Mouse (Mus musculus): ENCODE measurements at regions not wholly inside any gene's neighbourhood (a gene's known extent, or its start where the extent isn't known, plus 50 kb on each side); places are given as distances from the start of the nearest gene placed in this dataset.

DNA sequence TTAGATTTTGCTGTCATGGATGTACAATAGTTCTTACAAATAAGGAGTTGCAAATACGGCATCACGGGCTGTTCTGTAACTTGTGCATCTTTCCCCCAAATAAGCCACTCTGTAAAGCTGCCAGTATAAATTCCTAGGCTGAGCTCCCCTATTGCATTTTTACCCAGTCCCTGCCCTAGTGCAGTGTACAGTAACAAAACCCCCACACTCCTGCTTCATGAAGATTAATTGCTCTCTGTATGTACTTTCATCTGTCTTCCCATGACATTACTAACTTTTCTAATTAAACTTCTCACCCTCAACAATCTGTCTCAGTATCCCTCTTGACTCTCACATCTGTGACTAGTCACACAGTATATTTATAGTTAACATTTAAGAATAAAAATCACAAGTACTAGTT lies 73.4 kb downstream of the Tm4sf1 start:
- DNase-seq (ENCODE audit: low spot score in 2 of 2): no peak

DNA sequence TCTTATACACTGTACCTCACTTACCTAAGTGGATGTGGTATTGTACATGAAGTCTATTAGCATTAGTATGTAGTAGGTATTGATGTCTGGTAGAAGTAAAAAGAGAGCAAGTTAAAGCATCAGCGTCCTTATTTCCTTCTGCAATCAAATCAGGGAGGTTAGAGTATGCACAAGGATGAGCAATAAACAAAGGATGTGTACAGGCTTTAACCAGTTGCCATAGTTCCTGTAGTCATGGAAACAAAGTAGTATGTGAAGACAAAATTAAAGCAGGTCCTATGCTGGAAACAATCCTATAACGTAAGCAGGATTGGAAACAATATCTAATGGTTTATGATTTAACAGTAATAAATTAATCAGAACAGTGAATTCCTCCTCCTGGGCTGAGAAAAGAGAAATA lies 78.0 kb downstream of the Tm4sf1 start:
- DNase-seq (ENCODE audit: low spot score in 2 of 2): no peak

DNA sequence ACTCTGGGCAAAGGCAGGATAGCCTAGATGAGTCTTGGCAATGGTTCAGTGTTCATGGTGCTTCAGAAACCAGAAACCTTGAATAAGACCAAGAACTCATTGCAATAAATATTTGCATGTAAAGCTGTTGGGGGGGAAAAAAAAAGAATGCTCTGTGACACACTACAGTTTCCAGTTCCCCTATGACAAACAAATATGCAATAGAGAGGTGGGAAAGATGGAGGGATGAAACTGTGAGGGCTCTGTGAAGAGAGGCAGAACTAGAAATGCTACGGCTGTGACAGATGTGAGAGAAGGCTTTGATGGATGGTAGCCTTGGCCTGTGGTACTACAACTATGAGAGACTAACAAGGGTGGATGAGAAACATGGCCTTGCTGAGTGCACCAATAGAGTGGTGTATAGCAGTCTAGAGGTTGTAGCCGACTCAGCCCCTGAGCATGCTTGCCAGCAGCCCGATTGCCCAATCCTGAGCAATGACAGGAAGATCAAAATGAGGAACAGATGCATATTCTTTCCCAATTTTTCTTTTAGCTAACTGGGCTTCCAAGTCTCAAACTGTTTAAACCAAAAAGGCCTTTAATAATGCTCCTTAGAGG lies 79.4 kb downstream of the Tm4sf1 start:
- DNase-seq (ENCODE audit: low spot score in 2 of 2): no peak

DNA sequence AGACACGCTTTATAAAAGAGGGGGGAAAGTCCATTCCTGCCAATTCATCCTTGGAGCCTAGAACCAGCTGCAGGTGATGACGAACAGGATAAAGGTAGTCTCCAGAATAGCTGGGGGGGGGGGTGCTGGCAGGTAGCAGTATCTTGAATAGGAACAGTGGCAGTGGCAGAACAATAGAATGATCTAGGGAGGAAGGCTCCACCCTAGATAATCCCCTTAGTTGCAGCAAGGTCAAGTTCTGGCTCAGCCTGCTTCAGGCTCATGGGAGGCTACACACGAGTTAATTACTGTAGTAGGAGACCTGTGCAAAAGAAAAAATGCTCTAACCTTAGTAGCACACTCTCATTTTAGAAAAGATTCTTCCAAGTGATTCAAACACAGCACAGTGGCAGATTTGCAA lies 83.4 kb downstream of the Tm4sf1 start:
- DNase-seq (ENCODE audit: low spot score in 2 of 2): no peak

DNA sequence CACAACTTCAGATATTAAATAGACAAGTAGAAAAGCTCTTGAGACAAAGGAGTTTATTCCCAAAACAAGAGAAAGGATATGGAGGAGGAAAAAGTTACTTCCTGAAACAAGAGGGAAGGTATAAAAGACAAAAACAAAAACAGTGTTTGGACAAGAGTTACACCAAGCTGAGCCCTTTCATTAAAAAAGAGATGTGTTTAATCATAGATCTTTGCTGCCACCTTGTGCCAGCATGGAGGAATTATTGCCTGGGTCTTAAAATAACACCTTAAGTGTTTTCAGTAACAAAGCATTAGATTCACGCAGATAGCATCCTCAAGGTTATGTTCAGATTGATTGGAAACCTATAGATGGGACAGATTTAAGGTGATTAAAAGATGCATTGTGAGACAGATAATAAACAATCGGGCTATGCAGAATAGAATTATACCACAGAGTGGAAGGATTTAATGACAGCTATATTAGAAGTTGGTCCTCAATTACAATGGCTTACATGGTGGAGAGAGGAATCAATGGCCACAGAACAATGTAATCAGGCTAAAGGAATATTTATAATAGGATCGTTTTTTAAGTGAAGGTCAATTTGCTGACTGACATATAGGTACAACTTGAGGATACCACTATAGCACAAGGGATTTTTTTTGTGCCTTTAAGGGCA lies 97.6 kb downstream of the Tm4sf1 start:
- peak; percentile 19 to 77 for DNase-seq (ENCODE audit: low spot score in 2 of 2)

DNA sequence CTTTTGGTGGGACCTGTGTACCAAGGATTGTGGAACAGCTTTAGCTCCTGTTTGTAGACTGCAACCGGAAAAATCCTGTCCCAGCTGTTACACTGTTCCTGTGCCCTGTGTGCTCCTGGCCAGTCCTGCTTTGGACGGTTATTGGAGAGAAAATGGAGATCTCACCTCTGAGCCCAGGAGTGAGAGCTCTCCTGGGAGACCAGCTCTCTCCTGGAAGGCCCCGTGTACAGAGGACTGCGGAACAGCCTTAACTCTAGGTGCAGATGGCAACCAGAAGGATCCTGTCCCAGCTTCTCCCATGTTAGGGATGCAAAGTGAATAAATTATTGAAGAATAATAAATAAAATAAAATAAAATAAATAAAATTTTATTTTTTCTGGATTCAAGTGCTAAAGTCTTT lies 98.4 kb downstream of the Tm4sf1 start:
- DNase-seq (ENCODE audit: low spot score in 2 of 2): no peak

DNA sequence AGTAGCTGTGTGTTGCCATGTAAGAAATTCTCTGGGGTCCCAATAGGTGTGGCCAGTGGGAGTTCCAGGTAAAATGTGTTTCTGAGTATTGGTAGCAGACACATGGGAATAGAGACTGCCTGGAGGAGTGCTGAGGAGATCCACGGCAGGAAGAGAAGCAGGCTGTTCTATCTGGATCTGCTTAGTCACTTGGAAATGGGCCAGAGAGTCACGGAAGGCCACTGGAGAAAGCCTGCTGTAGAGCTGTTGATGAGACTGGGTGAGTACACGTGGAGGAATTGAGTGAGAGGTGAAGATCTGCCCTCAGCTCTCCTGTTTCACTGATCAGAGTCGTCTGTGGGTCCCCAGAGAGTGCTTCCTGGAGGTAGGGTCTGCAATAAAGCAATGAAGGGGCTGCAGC lies 120.2 kb downstream of the Tm4sf1 start:
- DNase-seq (ENCODE audit: low spot score in 2 of 2): no peak

DNA sequence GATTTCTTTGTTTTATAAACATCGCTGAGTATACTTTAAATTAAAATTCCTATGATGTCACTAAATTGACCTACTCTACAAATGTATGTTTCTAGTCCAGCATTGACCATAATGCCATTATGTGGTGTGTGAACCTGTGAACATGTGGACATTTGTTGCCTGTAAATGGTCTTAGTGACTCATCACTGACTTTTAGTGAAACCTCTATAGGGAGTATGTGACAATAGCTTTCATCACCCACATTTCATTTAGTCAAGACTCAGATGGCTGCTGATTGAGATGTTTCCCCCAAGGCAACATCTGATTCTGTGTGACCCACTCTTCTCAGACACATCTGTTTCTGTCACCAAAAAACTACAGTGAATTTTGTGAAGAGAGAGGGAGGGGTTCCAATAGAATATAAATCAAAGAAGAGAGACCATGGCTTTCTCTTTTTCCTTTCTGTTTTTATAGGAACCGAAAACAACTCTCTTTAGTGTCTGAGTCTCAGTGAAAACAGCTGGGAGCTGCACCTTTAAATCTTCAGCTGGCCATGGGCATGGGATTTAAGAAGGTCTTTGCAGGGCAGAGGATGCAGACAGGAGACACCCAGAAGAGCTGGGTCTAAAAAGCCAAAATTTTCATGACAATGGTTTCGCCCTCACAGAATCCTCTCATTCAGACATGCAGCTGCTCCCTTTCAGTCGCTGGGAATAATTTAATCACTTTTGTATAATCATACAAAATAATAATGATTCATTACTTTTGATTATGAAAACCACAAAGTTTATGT lies 148.4 kb downstream of the Tm4sf1 start:
- DNase-seq (ENCODE audit: low spot score in 2 of 2): no peak

DNA sequence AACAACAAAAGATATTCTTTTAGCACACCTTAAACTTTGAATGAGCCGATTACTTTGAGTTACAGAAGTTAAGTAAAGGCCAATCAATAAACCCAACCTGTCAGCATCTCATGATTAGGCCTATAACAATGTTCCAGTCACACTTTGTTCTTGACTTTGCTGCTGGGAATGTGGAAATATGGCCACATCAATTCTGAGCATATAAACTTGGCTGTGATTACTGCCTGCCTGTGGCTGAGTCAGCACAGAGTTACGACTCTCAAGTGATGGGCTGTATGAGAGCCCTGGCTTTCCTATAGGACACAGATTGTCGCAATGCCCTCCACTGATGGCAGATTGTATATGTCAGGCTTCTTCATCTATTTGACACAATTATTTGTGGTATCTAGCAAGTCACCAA lies 152.6 kb downstream of the Tm4sf1 start:
- DNase-seq (ENCODE audit: low spot score in 2 of 2): no peak

DNA sequence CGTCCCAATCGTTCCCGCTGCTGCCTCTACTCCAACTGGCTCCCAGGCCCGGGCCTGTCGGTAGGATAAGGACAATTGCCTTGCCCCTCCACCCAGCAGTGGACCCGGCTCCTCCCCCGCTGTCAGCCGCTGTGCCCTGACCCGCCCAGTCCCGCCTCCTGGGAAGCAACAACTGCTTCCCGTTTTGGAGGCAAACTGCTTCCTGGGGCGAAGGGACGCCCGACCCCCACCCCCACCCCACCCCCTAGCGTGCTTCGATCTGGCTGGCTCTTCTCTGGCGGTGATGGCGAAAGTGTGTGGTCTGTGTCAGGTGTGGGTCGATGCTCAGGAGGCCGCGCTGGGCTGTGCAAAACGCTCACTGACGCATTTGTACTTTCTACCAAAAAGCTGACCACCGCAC lies 164.9 kb downstream of the Tm4sf1 start:
- DNase-seq (ENCODE audit: low spot score in 2 of 2): no peak

DNA sequence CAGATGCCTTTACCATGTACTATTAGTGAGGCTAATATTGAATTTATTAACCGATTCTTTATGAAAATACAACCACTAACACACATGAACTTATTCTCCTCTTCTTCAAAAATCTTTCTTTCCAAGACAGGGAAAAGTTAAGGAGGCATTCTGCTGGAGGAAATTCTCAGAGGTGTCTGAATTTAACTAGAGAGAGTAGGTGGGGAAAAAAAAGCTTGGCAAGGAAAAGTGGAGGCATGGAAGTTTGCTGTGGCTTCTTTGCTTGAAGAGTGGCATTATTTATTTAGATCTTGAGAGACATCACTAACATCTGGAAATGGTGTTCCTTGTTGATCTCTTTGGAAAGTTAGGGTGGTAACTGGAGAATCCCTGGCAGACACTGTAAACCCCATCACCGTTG lies 173.2 kb downstream of the Tm4sf1 start:
- DNase-seq (ENCODE audit: low spot score in 2 of 2): no peak

DNA sequence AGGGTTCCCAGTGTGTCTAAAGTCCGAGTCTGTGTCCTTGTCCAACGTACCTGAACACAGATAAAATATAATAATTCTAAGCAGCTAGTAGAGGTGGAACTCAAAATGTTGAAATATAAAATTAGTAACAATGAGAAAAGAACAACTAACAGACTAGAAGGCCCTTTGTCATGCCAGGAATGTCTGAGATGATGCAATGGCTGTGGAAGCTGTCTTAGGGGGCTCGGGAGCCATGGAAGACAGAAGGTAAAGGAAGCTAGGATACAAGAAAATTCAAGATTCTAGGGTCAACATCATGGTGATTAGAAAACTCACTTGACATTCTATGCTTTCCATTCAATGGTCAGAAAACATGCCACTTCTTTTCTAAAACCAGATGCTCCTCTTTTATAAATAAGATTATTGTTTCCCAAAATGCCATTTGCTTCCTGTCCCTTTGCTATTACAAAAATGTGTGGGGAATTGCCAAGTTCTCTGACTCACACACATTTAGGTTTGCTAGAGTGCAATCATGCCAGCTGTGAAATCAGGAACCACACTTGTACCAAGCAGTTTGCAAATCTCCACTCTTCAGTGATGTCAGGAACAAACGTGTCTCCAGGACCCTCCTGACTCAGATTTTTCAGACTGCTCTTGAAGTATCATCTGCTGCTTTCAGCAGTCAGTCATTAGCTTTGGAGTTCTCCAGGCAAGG lies 175.8 kb downstream of the Tm4sf1 start:
- DNase-seq (ENCODE audit: low spot score in 2 of 2): no peak

DNA sequence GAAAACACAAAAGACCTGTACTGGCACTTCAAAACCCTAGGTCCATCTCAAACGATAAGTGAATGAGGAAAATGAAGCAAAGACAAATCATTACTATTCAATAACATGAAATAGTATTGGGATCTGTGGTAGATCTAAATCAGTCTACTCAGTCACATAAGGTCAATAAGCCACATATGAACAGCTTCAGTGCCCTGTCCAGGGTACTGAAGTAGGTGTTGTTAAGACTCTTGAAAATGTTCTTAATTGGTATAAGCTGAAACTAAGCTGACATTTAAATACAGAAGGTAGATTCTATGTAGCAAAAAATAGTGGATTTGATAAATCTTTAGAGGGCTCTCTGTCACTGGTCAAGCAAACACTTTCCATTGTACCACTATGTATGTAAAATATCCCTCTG lies 183.8 kb downstream of the Tm4sf1 start:
- no peak for DNase-seq (ENCODE audit: low spot score in 2 of 2)

DNA sequence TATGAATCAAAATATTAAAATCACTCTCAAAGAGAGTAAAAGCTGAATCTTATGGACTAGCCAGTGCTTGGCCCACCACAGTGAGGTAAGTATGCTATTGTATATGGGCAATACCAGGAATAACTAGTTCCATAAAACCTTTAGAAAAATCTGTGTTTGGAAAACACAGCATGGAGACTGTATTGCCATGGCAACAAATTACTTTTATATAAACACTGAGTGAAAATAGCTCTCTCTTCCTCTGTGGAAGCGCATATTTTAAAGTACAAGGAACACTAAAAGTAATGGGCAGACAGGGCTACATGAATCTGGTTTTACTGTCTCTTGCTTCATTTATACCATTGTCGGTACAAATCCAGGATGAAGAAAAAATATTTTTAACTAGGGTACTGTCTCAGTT lies 199.5 kb downstream of the Tm4sf1 start:
- peak in 1 of 2 experiments; percentile 16 for DNase-seq (ENCODE audit: low spot score in 2 of 2)

DNA sequence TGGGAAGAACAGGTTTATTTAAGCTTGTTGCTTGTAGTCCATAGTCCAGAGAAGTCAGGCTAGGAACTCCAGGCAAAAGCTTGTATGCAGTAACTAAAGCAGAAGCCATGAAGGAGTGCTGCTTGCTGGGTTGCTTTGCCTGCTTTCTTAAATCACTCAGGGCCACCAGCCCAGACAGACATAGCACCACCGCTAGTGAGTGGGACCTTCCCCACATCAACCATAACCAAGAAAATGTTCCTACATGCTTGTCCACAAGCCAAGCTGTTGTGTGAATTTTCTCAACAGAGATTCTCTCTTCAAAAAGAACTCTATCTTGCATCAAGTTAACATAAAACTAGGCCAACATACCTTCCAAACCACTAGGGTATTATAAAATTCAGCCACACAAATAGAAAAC lies 201.3 kb downstream of the Tm4sf1 start:
- DNase-seq (ENCODE audit: low spot score in 2 of 2): no peak

DNA sequence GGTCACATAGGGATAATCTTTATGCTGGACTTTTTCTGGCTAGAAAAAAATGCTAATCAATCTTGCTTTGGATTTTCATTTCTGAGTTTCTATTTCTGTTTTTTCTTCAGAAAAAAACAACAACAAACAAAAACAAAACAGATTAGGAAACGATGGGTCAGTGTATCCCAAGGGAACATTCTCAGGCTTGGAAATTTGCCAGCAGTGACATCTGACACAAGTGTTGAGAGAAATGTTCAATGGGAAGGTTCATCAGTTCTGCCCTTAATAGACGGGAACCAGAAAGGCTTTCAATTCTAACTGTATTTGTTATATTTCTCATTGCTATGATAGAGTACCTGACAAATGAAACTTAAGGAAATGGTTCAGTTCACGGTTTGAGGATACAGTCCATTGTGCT lies 206.9 kb downstream of the Tm4sf1 start:
- DNase-seq (ENCODE audit: low spot score in 2 of 2): no peak

DNA sequence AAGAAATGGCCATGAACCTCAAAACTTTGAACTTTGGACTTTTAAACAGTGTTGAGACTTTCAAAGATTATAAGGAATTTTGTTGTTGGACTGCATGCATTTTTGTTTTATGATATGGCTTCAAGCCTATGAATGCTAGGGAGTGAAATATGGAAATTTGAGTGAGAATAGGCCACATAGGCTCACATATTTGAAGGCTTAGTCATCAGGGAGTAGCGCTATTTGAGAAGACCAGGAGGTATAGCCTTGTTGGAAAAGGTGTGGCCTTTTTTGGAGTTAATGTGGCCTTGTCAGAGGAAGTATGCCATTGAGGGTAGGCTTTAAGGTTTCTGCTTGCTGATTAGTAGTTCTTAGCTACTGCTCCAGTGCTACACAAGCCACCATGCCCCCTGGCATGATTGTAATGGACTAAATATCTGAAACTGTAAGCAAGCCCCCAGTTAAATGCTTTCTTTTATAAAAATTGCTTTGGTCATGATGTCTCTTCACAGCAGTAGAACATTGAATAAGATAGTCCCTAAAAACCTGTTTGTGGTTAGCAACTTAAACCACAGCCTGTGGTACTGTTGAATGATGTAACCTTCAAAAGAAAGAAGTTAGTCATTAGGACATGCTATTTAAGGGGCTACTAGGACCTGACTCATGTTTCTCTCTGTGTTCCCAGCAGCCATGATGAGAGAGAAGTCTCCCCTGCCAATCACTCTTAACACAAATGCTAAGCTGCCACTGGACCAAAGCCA lies 208.4 kb downstream of the Tm4sf1 start:
- DNase-seq (ENCODE audit: low spot score in 2 of 2): no peak

DNA sequence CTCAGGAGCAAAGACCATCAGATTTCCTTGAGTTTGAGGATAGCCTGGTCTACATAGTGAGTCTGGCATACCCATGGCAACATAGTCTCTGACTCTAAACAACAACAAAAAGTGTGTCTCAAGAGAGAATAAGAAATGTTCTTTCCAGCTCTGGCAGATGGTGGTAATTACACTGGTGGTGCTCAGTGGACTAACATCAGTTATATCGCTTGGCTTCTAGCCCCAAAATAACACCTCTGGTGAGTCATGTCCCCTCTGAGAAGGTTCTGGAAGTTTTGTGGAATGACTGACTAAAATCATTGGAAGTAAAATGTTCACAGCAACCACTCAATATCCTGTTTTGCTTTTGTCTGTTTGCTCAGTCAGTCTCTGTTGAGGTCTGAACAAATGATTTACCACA lies 227.3 kb downstream of the Tm4sf1 start:
- no peak for DNase-seq (ENCODE audit: low spot score in 2 of 2)

DNA sequence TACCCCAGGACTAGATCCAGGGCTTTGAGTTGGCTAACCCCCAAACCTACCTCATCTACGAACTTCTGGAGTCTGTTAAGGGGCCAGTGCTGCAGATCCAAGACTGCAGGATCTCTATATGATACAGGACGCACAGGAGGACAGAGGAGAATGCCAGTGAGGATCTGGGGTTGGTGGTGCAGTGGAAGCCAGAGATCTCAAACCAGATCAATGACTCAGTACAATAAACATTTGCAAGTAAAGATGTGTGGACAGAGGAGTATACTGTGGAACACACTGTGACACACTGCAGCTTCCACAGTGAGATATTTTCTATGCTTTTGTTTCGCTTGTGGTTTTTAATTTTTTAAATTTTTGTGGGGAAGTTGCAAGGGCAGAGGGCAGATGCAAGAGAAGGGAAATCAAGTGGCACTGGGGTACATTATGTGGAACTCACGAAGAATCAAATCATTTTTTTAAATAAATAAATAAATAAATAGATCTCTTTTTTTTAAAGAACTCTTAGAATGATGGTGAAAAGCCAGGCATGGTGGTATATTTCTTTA lies 227.8 kb downstream of the Tm4sf1 start:
- no peak for DNase-seq (ENCODE audit: low spot score in 2 of 2)

DNA sequence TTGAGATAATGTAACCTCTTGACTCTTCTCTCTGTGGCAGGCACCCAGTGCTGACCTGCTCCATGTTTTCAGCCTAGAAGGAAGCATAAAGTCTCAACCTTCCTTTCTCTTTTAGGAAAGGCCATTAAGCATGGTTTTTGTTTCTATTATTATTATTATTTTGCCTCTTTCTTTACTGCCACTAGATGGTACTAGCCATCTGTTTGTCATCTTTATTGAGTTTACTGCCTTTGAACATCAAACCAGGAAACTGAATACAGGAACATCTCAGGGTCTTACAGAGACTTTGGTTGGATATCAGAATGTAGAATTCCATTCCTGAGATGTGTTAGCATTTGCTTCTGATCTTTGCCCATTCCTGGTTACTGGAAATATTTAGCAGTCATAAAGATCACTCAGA lies 268.8 kb downstream of the Tm4sf1 start:
- DNase-seq (ENCODE audit: low spot score in 2 of 2): no peak

DNA sequence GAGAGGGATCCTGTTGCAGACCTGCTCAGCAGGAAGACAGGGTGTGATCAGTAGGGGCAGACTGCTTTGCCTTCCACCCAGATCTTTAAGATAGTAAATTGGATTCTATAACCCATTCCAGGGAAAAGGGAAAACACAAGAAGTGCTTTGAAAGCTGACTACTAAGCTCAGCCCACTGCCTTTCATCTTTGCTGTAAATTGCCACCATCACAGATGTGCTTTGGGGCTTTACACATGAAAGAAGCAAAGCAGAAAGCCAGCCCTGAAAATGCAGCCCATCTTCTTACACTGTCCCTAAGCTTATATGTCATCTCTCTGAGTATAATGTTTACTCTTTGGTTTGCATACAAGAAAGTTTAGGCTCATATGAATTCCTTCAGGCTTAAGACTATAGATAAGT lies 283.6 kb downstream of the Tm4sf1 start:
- DNase-seq (ENCODE audit: low spot score in 2 of 2): no peak

Measured in layer of hippocampus, postnatal 14 days (tissue).